Mouse (Mus musculus) thymus, adult 2 months (tissue): ENCODE results near the gene Ctsh.

ENCODE experiments used
- CTCF ChIP-seq: fragments of 200-500 bp; IDR thresholded peaks from 2 replicates; pipeline ENCODE4 v1.5.1; 2012; ENCODE audit warnings: mild to moderate bottlenecking, control low read depth, low read length, moderate library complexity, borderline replicate concordance; ENCODE audit not compliant: control insufficient read depth, poor library complexity, insufficient read depth; ENCODE audit errors: extremely low read depth
- POLR2A ChIP-seq: fragments of 200-500 bp; IDR thresholded peaks from 2 replicates; pipeline ENCODE4 v1.6.1; 2012; ENCODE audit warnings: mild to moderate bottlenecking, low read length, control low read depth, moderate library complexity; ENCODE audit not compliant: control insufficient read depth, poor library complexity, insufficient read depth; ENCODE audit errors: extremely low read depth

GRCm38 (mm10) chr9:90007094-90007493 lies 46.9 kb upstream of the Ctsh start:
- no peak for TF ChIP-seq CTCF
- no peak for TF ChIP-seq POLR2A
